Mouse (Mus musculus) myocyte (in vitro differentiated cells): ENCODE measurements around the gene Ndufs2. TPM values are rescaled to one million over a fixed set of nuclear protein-coding genes. Genes with fewer than 3 reads are reported as not detected.

ENCODE experiments used
- H3K27me3 ChIP-seq: one replicate; pipeline ENCODE4 v1.6.1; 2011; ENCODE audit not compliant: control insufficient read depth, insufficient read depth, insufficient read length
- H3K36me3 ChIP-seq: one replicate; pipeline ENCODE4 v1.6.1; 2011; ENCODE audit not compliant: control insufficient read depth, insufficient read depth
- H3K4me2 ChIP-seq: one replicate; pipeline ENCODE4 v1.6.1; 2011; ENCODE audit warnings: low read depth, control low read depth
- H3K4me3 ChIP-seq: one replicate; pipeline ENCODE4 v1.5.1; 2011; ENCODE audit warnings: mild to moderate bottlenecking, control low read depth, moderate library complexity
- H3K79me2 ChIP-seq: one replicate; pipeline ENCODE4 v1.6.1; 2011; ENCODE audit not compliant: control insufficient read depth, insufficient read depth
- H3ac ChIP-seq: one replicate; pipeline ENCODE4 v1.6.1; 2011; ENCODE audit not compliant: control insufficient read depth, insufficient read length
- CEBPB ChIP-seq: IDR thresholded peaks from 2 replicates; pipeline ENCODE4 v1.6.1; 2011; ENCODE audit warnings: mild to moderate bottlenecking, moderate library complexity; ENCODE audit not compliant: poor library complexity, insufficient read depth, severe bottlenecking
- E2F4 ChIP-seq: IDR thresholded peaks from one replicate; pipeline ENCODE4 v1.6.1; 2011; ENCODE audit warnings: mild to moderate bottlenecking, control low read depth, moderate library complexity; ENCODE audit not compliant: insufficient read depth
- MAX ChIP-seq: IDR thresholded peaks from one replicate; pipeline ENCODE4 v1.6.1; 2011; ENCODE audit warnings: low read depth, mild to moderate bottlenecking, control low read depth
- MYOD1 ChIP-seq, 3 experiments: IDR thresholded peaks; one replicate each; pipeline ENCODE4 v1.6.1; 2011; ENCODE audit warnings: control low read depth in 2 of 3, low read depth in 2 of 3, mild to moderate bottlenecking in 2 of 3, moderate library complexity in 1 of 3; ENCODE audit not compliant: insufficient read length in 2 of 3, control insufficient read depth in 1 of 3
- MYOG ChIP-seq, 3 experiments: IDR thresholded peaks; one replicate each; pipeline ENCODE4 v1.6.1; 2011; ENCODE audit warnings: control low read depth in 2 of 3, low read depth in 2 of 3, mild to moderate bottlenecking in 2 of 3; ENCODE audit not compliant: insufficient read length in 2 of 3, control insufficient read depth in 1 of 3, insufficient read depth in 1 of 3
- POLR2A ChIP-seq: IDR thresholded peaks from one replicate; pipeline ENCODE4 v1.6.1; 2011; ENCODE audit warnings: low read depth, mild to moderate bottlenecking, control low read depth, moderate library complexity; ENCODE audit not compliant: insufficient read length
- POLR2AphosphoS2 ChIP-seq: IDR thresholded peaks from one replicate; pipeline ENCODE4 v1.6.1; 2011; ENCODE audit warnings: low read depth, control low read depth; ENCODE audit not compliant: insufficient read length
- REST ChIP-seq: IDR thresholded peaks from one replicate; pipeline ENCODE4 v1.6.1; 2011; ENCODE audit warnings: mild to moderate bottlenecking, control low read depth, moderate library complexity; ENCODE audit not compliant: insufficient read depth, insufficient read length
- SRF ChIP-seq: IDR thresholded peaks from one replicate; pipeline ENCODE4 v1.6.1; 2011; ENCODE audit warnings: low read depth; ENCODE audit not compliant: control insufficient read depth, insufficient read length
- TCF12 ChIP-seq: IDR thresholded peaks from one replicate; pipeline ENCODE4 v1.6.1; 2011; ENCODE audit warnings: mild to moderate bottlenecking, control low read depth; ENCODE audit not compliant: poor library complexity, insufficient read depth, severe bottlenecking
- TCF3 ChIP-seq: IDR thresholded peaks from one replicate; pipeline ENCODE4 v1.6.1; 2011; ENCODE audit warnings: low read depth, control low read depth; ENCODE audit not compliant: insufficient read length
- USF1 ChIP-seq: IDR thresholded peaks from one replicate; pipeline ENCODE4 v1.6.1; 2011; ENCODE audit warnings: low read depth, mild to moderate bottlenecking, control low read depth, moderate library complexity
- polyA plus RNA-seq: library from polyadenylated mRNA; unstranded; fragments of >200 nt; fragmentation: generic; extraction: Trizol; gene quantifications from one replicate; pipeline ENCODE4 v1.2.1, GENCODE M21; 2012; ENCODE audit warnings: missing spikeins

Ndufs2 gene
- polyA plus RNA-seq, 1 experiment: 409 TPM

- TF ChIP-seq E2F4: no peak
- TF ChIP-seq REST: no peak
- TF ChIP-seq TCF3: no peak
- no peak for TF ChIP-seq CEBPB
- no peak for TF ChIP-seq POLR2A
- TF ChIP-seq MYOG (IDR thresholded peaks at IDR 0.05; ENCODE audit: control insufficient read depth in 1 of 3, insufficient read depth in 1 of 3, insufficient read length in 2 of 3, low read depth in 2 of 3): no peak
- TF ChIP-seq POLR2AphosphoS2: no peak
- TF ChIP-seq TCF12: no peak
- TF ChIP-seq SRF: no peak
- no peak for TF ChIP-seq USF1
- TF ChIP-seq MAX: no peak
- TF ChIP-seq MYOD1 (IDR thresholded peaks at IDR 0.05; ENCODE audit: control insufficient read depth in 1 of 3, insufficient read length in 2 of 3, low read depth in 2 of 3): no peak
- no peaks in the 10 kb centered on the region for H3K36me3 ChIP-seq
- no peaks in the 10 kb centered on the region for H3K27me3 ChIP-seq
- H3K4me2 ChIP-seq: peak overlapping the region; percentile 57
- H3K4me3 ChIP-seq: no peak overlapping the region
- no peaks in the 10 kb centered on the region for H3K79me2 ChIP-seq
- no peak overlapping the region for H3ac ChIP-seq
Measured at GRCm38 (mm10) chr1:171263666-171264461, 12.7 kb upstream of the Ndufs2 start.

GRCm38 (mm10) chr1:171263185-171263611, 12.0 kb upstream of the Ndufs2 start:
- H3K4me3 ChIP-seq: peak overlapping the region; percentile 1
- no peaks in the 10 kb centered on the region for H3K79me2 ChIP-seq
- no peaks in the 10 kb centered on the region for H3K27me3 ChIP-seq
- TF ChIP-seq USF1 (no peak), REST (no peak), MYOG (IDR thresholded peaks at IDR 0.05; ENCODE audit: control insufficient read depth in 1 of 3, insufficient read depth in 1 of 3, insufficient read length in 2 of 3, low read depth in 2 of 3) (no peak), SRF (peak; percentile 54)
- no peaks in the 10 kb centered on the region for H3K36me3 ChIP-seq
- H3ac ChIP-seq: no peak overlapping the region
- peak overlapping the region; percentile 96 for H3K4me2 ChIP-seq

- H3ac ChIP-seq: no peak overlapping the region
- no peaks in the 10 kb centered on the region for H3K36me3 ChIP-seq
- H3K79me2 ChIP-seq: no peaks in the 10 kb centered on the region
- H3K4me2 ChIP-seq: peak overlapping the region; percentile 96
- peak overlapping the region; percentile 1 for H3K4me3 ChIP-seq
- TF ChIP-seq SRF (no peak), USF1 (no peak), CEBPB (no peak), TCF3 (no peak), REST (no peak), E2F4 (no peak), MAX (no peak), MYOD1 (IDR thresholded peaks at IDR 0.05; ENCODE audit: control insufficient read depth in 1 of 3, insufficient read length in 2 of 3, low read depth in 2 of 3) (no peak), MYOG (IDR thresholded peaks at IDR 0.05; ENCODE audit: control insufficient read depth in 1 of 3, insufficient read depth in 1 of 3, insufficient read length in 2 of 3, low read depth in 2 of 3) (no peak)
- H3K27me3 ChIP-seq: no peaks in the 10 kb centered on the region
Measured at GRCm38 (mm10) chr1:171262594-171263130, 11.5 kb upstream of the Ndufs2 start.

GRCm38 (mm10) chr1:171260316-171260715, 9.1 kb upstream of the Ndufs2 start:
- H3K27me3 ChIP-seq: no peaks in the 10 kb centered on the region
- TF ChIP-seq MYOG (IDR thresholded peaks at IDR 0.05; ENCODE audit: control insufficient read depth in 1 of 3, insufficient read depth in 1 of 3, insufficient read length in 2 of 3, low read depth in 2 of 3) (no peak), E2F4 (no peak), POLR2A (no peak), USF1 (no peak), CEBPB (no peak), TCF3 (no peak), SRF (no peak), POLR2AphosphoS2 (no peak), TCF12 (no peak), MYOD1 (IDR thresholded peaks at IDR 0.05; ENCODE audit: control insufficient read depth in 1 of 3, insufficient read length in 2 of 3, low read depth in 2 of 3) (no peak)
- H3ac ChIP-seq: no peak overlapping the region
- no peak overlapping the region for H3K4me2 ChIP-seq
- no peaks in the 10 kb centered on the region for H3K36me3 ChIP-seq
- H3K79me2 ChIP-seq: no peaks in the 10 kb centered on the region
- no peak overlapping the region for H3K4me3 ChIP-seq

GRCm38 (mm10) chr1:171258921-171259320, 7.7 kb upstream of the Ndufs2 start:
- TF ChIP-seq E2F4: no peak
- TF ChIP-seq MYOG (IDR thresholded peaks at IDR 0.05; ENCODE audit: control insufficient read depth in 1 of 3, insufficient read depth in 1 of 3, insufficient read length in 2 of 3, low read depth in 2 of 3): no peak
- no peak for TF ChIP-seq POLR2A
- no peak for TF ChIP-seq USF1
- TF ChIP-seq MYOD1 (IDR thresholded peaks at IDR 0.05; ENCODE audit: control insufficient read depth in 1 of 3, insufficient read length in 2 of 3, low read depth in 2 of 3): no peak
- no peak for TF ChIP-seq MAX
- no peak for TF ChIP-seq REST
- Histone ChIP-seq H3K4me2 (no peak overlapping the region), H3K36me3 (no peaks in the 10 kb centered on the region), H3K4me3 (no peak overlapping the region), H3K27me3 (no peaks in the 10 kb centered on the region), H3ac (no peak overlapping the region), H3K79me2 (no peaks in the 10 kb centered on the region)
